Mouse (Mus musculus) mouse trophoblast stem cell (cell line): ENCODE results near the gene Igf1r.

Source experiments
- in situ Hi-C, 2 experiments: fragments of 300-500 bp; cut with MseI, MboI; formaldehyde crosslinking; loops; 2 replicates in 1 of 2; 3 replicates in 1 of 2; pipeline ENCODE4 v1.15.1; 2025

The Igf1r gene

DNA sequence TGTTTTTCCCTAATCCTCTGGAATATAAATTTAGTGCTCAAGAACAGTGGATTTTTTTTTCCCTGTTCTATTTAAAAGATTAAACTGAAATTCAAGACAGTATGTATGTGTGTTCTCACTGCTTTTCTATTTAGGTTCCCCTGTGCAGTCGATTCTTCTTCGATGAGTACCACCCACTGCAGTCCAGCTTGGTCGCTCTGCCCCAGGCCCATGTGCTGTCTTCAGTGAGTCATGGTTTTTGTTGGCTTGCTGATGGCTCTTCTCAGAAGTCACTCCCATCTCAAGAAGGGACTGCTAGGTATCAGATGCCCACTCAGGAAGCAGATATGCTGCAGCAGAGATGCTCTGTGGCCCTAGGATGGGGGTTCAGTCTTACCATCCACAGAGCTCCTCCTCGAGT lies 95.9 kb downstream of the Igf1r start:
- in situ Hi-C loops: no loop called here

DNA sequence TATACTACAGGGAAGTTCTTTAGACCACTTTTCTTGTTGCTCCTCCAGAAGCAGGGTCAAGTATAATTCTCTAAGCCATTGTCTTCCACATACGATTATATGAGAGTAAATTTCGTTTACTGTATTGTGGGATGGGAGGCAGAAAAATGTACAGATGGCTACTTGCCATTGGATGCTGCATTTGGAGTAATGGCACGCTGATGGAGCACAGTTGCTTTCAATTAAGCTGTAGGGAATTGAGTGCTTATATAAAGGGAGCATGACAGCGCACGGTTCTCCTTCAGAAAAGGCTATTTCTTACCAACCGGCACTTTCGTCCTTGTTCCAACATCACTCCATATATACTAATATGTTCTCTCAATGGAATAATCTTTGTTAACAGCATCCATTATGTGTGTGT lies 96.4 kb downstream of the Igf1r start:
- in situ Hi-C loops: no loop called here

DNA sequence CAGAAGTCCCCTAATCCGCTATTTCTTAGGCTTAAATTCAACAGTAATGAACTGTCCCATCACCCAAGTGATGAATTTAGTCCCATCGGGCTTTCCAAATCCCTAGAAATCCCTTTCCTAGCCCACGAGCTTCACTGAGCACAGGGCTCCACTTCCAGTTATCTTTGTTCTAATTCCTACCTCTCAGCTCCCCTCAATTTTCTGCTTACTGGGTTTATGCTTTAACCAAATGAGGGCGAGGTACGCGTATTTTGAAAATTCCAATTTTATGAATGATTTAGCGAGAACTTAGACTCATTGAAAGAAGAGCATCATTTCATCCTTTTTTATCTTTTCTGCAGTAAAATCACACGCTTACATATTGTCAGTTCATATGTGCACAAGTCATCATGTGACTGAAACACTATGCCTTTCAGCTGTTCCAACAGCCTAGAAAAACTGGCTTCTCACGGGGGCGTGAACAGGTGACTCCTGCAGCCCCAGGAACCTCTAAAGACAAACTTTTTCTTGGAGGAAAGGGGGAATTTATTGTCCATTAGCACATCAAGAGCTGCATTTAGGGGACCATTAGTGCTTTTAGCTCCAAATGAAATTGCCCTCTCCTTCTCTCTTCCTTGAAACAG lies 100.5 kb downstream of the Igf1r start:
- in situ Hi-C loops: no loop called here

DNA sequence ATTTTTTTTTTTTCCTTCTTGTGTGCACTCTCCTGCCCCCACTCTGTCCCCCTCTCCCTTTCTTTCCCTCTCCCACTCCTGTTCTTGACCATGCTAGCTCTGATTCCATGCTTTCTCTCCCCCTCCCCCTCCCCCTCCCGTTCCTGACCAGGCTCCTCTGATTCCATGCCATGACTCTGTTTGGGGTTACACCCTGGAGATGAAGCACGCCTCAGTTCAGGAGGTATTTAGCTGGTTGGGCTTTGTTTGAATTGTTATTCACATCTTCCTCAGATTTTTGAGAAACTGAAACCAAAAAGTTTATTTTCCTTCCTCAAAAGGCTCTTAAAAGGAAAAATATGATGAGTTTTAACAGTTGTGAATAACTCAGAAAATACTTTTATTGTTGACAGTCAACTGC lies 101.9 kb downstream of the Igf1r start:
- in situ Hi-C loops: no loop called here

DNA sequence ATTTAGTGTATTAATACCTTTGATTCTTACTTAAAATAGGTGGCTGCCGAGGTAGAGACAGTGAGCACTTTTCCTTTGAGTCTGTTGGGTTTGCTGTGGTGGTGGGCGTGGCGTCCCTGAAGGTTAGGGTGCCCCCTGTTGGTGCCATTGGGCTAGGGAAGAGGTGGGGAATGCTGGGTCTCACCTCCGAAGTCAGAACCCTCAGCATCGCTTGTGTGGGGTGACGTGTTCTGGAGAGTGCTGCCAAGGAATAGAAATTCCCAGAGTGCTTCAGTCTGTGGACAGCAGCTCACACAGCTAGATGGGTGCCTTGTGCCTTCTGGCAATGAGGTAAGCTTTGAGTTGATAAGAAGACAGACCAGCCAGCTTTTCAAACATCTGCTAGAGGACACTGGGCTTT lies 102.3 kb downstream of the Igf1r start:
- in situ Hi-C loops: no loop called here

DNA sequence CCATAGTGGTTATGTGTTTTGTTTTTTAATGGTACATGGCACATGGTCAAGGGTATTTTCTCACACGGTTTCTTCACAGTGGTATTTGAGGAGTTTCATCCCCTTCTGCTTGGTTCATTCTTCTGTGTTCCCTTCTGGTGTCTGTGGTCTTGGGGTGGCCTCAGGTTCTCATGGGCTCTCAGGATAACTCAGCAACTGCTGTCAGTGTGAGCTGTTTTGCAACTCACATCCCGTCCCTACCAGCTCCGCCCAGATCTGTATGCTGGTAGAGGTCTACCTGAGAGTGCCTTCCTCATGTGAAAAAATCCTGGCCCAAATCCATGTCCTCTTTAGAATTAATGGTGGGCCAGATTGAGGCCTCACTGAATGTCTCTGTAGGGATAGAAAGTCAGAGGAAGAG lies 104.4 kb downstream of the Igf1r start:
- in situ Hi-C loops: no loop called here

DNA sequence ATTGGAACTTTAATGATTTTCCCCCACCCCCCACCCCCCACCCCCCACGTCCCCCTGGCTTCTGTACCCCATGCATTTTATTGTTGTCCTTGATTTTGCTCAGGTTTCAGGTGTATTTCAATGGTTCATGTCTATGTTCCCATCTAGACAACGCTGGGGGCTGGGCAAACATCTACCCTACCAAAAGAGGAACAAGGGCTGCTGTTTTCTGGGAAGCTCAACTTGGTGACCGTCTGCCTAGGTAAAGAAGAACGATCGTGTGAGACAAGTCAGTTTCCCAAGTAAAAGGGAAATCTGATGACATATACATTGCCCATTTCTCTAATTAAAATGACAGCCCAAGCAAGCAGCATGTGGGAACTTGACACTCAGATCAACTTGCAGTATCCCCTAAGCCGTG lies 107.1 kb downstream of the Igf1r start:
- in situ Hi-C loops: no loop called here

DNA sequence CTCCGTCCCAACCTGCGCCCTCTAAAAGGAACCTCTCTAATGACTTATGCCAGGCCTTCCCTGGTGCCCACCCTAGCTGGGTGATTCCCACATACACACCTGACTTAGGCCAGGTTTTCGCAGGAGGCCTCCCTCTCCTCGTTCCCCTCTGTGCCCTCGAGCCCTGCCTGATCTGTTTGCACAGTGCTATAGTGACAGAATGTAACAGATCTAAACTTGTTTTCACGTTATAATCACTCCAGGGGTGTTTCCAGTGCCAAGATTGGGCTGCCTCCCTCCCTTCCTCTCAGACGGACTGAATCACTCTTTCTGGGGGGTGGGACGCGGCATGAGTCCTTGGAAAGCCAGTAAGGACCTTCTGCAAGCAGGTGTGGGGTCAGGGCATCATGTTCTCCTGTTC lies 108.8 kb downstream of the Igf1r start:
- in situ Hi-C loops: no loop called here

DNA sequence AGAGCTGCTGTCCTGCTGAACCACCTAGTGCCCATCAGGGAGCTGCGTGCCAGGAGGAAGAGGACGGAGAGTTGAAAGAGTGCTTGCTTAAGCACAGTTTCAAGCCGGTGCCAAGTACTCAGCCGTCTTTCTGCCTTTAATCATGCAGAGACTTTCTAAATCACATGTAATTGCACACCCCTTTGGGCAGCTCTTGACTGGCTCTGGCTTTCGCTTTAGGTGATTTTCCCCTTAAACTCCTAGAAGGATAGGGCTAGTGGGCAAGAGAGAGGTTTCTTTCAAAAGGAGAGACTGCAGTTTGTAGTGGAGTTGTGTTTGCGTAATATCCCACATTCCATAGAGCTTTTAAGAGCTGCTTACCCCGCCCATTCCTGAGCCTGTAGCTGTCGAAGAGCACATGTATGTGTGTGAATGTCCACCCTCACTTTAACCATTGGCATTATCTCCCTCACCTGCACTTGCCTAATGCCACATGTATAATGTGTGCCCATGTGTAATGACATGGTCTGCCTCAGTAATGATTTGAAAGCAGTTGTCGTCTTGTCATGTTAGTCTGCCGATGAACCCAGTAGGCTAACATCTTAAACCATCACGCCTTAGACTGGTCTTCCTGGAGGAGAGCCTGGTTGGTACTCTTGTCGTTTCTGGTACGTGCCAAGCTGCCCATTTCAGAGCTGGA lies 109.7 kb downstream of the Igf1r start:
- in situ Hi-C loops: no loop called here

DNA sequence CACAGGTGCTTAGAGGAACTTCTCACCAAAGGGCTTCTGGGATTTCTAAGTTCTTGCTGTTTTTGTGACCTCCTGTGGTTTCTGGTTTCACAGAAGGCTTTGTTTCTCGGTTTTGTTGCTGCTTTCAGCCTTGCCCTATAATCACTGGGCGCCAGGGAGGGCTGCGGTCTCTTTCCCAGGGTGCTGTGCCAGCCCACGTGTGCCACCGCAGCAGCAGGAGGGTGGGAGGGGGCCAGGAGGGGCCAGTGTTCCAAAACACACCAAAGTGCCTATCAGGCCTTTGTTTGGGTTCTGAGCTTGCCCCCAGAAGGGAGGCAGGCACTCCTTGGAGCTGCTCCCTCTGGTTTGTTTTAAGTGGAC lies 110.2 kb downstream of the Igf1r start:
- in situ Hi-C loops: no loop called here

DNA sequence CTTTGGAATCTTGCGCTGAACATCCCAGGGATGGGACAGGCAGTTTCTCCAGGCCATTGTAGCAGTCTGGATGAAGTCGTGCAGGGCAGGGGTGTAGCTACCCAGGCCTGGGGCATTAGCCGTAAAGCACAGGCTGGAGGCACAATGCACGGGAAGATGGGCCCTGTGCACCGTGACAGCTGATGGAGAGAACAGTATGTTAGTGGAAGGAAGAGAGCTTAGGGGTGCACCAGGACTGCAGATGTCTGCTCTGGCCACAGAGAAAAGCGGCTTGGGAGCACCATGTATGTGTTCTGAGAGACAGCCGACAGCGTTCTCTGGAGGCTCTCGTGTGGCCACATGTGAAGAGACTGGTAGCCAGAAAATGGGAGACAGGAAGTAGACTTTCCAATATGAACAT lies 111.1 kb downstream of the Igf1r start:
- in situ Hi-C loops: no loop called here

DNA sequence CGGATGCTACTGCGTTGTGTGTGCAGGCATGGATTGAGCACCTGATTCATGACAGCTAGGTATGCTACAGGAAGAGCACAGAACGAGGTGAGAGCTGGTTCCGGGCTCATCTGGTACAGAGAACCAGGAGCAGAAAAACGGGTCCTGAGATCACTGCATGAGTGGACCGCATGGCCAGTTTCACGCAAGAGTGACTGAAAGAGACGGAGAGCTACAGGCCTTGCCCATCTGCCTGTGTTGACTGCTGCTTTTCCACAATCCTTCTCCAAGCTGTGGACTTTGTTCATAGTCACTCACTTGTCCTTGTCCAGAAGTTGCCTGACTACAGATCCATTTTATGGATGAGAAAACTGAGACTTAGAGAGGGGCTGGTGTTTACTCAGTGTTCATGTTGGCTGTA lies 111.5 kb downstream of the Igf1r start:
- in situ Hi-C loops: no loop called here

DNA sequence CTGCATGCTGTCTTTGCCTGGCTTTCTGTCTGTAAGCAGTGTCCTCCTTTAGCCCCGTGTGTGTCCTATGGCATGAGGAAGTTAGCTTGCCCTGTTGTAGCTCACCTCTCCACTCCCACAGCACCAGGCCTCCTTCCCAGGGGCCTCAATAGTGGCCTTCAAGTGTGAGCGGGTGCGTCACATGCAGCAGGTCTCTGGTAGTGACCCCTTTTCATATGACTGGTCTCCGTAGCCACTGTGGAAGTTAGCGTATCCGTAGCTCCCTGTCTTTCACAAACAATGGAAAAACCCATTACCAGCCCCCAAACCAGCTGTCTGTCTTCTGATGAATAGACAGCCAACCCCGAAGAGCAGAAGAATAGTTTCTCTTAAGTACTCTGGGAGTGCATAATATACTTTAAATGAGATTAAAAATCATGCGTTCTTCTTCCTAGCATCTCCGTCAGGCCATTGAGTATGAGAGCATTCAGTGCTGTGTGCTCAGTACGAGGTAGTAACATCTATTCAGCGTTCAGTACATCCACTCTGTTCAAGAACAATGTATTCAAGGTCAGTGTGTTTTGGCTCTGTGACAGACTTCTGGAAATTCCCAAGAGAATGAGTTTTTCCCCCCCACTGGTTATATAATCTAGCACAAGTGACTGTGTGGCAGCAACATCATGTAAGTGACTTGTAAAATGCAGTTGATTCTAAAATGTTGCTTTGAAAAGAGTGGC lies 112.2 kb downstream of the Igf1r start:
- in situ Hi-C loops: no loop called here

DNA sequence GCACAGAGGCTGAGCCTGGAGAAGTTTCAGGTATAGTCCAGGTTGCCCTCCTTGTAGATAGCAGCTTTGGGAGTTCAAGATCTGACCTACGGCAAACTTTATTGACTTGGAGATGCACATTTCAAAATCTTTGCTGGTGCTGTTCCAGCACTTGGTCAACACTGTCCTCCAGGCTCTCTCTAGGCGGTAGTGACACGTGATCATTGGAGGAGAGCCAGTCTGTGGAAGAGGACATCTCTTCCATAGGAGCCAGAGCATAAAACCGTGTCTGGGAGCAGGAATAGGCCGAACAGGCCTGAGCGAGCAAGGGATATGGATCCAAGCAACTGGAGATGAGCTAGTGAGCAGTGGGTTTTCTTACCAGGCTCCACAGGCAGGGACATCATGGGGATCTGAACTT lies 113.3 kb downstream of the Igf1r start:
- in situ Hi-C loops: no loop called here

DNA sequence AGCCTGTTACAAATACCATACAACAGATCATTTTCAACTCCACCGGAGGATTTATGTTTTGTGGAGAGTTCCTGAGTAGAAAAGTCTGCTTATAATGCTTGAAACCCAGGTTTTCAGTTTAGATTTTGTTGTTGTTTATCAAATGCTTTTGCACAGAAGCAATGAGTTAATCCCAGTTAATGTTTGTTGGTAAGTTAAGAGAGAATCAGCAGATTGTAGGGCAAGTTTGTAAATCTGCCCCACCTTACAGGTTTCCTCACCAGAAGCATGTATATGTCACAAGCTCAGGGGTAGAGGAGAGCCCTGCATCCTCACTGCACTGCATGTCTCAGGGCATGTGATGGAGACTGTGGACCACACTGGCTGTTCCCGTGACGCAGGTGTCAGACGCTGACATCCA lies 114.7 kb downstream of the Igf1r start:
- in situ Hi-C loops: no loop called here

DNA sequence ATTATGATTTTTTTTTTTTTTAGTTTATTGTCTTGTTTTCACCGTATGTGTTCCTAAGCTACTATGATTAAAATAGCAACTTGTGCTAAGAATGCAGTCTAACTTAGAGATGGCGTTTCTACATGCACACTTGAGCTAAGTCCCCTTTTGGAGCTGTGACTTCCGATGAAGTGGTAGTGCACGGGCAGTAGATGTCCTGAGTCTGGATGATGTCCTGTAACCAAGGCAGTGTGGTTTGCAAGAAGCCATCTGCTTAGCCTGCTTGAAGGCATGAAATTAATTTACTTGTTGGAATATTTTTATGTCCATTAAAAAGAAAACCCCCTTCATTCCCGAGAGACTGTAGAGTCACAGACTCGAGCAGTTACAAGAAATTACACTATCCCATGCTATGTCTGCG lies 116.7 kb downstream of the Igf1r start:
- in situ Hi-C loops: no loop called here

DNA sequence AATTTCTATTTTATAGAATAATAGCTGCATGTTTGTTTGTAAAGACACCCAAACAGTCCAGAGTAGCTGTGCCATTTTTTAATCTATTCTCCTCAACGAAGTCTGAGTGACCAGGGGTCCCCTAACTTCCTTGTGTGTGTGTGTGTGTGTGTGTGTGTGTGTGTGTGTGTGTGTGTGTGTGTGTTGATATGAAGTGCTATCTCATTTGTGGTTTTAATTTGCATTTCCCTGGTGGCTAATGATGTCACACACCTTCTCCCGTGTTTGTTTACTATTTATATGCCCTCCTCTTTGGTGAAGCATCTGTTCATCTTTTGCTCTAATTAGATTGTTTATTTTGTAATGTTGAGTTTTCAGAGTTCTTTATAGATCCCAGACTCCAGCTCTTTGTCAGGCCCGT lies 117.4 kb downstream of the Igf1r start:
- in situ Hi-C loops: no loop called here

DNA sequence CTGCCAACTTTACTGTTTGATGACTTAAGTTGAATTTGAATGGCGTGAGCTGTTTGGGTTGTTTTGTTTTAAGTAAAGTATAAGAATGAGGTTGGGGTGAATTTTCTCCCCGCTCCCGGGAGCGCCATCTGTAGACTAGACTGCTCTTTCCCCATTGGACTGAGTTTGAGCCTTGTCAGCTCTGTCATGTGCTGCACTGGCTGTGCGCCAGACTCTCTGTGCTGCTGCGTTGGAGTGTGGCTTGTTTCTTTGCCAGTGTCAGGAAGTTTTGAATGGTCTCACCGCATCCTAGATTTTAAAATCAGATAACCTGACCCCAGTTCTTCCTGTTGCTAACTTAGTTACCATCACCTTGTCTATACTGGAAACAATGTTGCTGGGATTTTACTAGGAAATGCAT lies 118.0 kb downstream of the Igf1r start:
- in situ Hi-C loops: no loop called here

DNA sequence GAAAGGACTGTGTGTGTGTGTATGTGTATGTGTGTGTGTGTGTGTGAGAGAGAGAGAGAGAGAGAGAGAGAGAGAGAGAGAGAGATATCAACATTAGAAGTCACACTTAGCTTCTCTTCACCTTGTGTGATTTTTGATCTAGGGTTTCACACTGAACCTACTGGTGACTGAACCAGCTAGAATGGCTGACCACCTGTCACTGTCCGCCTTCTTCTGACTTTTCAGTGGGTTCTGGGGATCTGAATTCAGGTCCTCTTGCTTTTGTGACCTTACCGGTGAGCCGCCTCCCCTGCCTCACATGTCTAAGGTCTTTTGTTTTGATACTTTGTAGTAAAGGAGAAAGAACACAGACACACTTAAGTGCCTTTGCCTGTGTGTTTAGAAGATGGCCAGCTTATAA lies 118.4 kb downstream of the Igf1r start:
- in situ Hi-C loops: no loop called here

DNA sequence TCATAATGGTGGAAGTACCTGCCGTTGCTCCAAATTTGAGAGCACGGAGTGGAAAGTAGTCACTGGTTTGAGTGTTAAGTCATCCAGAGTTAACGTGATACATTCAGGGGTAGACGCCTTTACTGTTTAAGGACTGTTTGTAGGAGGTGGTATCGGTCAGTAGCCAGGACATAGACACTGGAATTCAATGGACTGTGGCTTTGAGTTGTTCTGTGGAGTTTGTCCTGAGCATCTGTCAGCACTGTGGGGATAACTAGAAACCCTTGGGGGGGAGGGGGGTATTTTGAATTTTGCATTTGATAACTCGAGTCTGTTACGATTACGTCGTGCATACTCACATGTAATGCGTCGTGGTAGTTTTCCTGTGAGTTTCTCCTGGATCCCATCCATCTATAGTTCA lies 119.1 kb downstream of the Igf1r start:
- in situ Hi-C loops: no loop called here

DNA sequence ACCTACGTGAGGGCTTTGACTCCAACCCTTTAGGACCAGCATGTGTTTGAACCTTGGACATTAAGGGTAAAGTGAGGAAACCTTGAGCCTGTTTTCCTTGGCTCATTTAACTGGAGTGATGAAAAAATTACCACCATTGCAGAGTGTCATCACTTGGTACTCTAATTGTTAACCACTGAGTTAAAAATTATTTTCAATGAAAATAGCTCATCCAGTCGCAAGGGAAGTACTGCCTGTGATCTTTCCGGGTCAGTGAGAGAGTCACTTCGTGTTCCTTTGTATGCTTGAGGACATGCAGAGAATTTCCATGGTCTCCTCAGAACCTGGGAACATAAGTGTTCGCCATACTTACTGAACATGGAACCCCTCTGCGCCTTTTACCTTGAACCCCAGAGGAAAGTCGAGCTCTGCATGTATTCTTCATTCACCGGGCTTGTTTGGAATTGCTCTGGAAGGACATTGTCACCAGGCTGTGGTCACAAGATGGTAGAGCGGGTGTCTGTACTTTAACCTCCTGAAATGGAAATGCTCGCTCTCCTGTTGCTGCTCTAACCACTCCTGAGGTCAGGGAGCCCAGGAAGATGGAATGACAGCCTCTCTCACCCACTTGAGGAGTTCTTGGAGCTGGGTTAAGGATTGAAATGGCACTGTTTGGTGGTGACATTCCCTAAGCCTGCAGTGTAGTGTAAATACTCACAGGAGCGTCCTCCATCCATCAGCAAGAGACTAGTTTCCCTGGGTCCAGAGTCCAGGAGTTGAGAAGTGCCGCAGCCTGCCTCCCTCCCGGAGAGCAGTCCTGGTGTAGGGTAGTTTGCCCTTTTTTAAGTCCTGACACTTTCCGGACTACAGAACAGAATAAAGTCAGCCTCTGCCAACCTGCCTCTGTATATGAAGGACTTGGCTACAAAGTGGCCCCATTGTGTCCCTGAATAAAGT lies 120.2 kb downstream of the Igf1r start:
- in situ Hi-C loops: no loop called here

DNA sequence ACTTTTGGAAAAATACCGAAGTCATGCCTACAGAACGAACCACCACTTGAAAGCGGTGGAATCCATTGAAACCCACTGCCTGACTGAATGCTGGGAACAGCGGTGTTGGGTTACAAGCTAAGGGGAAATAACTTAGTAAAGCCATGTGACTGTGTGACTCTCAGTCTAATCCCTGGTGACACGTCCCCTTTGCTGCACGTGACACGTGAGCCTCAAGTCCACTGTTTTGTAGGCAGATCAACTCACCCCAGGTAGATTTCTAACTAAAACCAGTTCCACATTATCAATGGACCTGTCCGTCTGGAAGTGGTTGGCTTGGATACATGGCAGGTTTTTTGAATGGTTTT lies 120.8 kb downstream of the Igf1r start:
- in situ Hi-C loops: no loop called here
